Mouse (Mus musculus): ENCODE results near the gene Cyp2w1.

- TF ChIP-seq POLR2AphosphoS2 (IDR thresholded peaks at IDR 0.05; ENCODE audit: insufficient read length, low read depth) = no peak
- TF ChIP-seq TCF12 (IDR thresholded peaks at IDR 0.05; ENCODE audit: insufficient read depth, poor library complexity, severe bottlenecking) = no peak
- no peak for TF ChIP-seq POLR2A (IDR thresholded peaks at IDR 0.05; ENCODE audit: insufficient read length, low read depth)
- no peak for TF ChIP-seq MYOG (IDR thresholded peaks at IDR 0.05; ENCODE audit: control insufficient read depth in 1 of 3, insufficient read depth in 1 of 3, insufficient read length in 2 of 3, low read depth in 2 of 3)
- TF ChIP-seq CEBPB (IDR thresholded peaks at IDR 0.05; ENCODE audit: insufficient read depth, poor library complexity, severe bottlenecking) = no peak
- TF ChIP-seq USF1 (IDR thresholded peaks at IDR 0.05; ENCODE audit: low read depth) = no peak
- no peak for TF ChIP-seq MYOD1 (IDR thresholded peaks at IDR 0.05; ENCODE audit: control insufficient read depth in 1 of 3, insufficient read length in 2 of 3, low read depth in 2 of 3)
- no peak for TF ChIP-seq SRF (IDR thresholded peaks at IDR 0.05; ENCODE audit: control insufficient read depth, insufficient read length, low read depth)
These were observed 12.0 kb downstream of the Cyp2w1 start for GRCm38 (mm10) chr5:139364260-139364910.
